ENCODE assay signal across 8 mouse cellular contexts in the genomic region with DNA sequence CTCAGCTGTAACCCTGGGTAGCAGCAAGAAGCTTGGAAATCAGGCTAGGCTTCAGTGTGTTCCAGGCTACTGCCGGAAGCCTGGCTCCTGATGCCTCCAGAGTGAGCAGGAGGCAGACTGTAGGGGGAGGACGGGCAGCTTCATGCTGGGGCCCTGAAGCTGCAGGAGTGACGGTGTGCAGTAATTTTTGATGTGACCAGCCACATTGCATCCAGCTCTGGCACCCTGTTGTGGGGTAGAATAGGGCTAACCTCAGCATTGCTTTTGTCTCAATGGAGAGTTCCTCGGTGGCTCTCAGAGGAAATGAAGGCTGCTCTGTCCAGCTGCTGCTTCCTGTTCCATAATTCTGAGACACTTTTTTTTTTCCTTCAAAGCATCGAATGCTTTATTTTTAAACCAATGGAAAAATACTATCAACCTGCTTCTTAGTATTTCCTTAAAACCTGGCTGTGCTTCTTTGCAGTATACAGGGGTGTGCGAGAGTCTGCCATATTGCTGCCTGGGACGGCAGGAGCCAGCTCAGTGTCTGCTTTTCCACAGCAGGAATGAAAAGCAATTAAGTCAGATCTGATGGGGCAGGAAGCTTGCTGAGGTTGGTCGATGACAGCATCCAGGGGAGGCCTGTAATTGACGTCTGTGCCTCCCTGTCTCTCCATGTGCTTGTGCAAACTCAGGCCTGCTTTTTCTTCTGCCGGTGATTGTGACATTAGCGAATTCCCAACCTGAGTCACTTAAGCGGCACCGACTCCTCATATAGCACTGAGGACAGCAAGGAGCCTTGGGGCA.
DNase-seq lines count a peak whose midpoint lies in the region; ATAC-seq and TF ChIP-seq lines count a peak whose summit lies in the region.

No protein-coding gene starts in this region.

- H3K9ac ChIP-seq in embryonic facial prominence, embryonic 14.5 days (ENCODE audit: low read depth, low read length) = no peak overlapping the region
- no peak overlapping the region for H3K9ac ChIP-seq in intestine, postnatal 0 days (ENCODE audit: low read depth, low read length)
- no peak overlapping the region for H3K9ac ChIP-seq in neural tube, embryonic 12.5 days

- H3K27me3 ChIP-seq in embryonic facial prominence, embryonic 14.5 days (replicated peaks; ENCODE audit: control insufficient read depth, insufficient read depth, low read length) = no peaks in the 10 kb centered on the region
- no peaks in the 10 kb centered on the region for H3K27me3 ChIP-seq in intestine, postnatal 0 days (replicated peaks; ENCODE audit: control insufficient read depth, insufficient read depth, low read length)
- H3K27me3 ChIP-seq in neural tube, embryonic 12.5 days (replicated peaks) = no peaks in the 10 kb centered on the region

- TF ChIP-seq CTCF in left cerebral cortex, adult 2 months (IDR thresholded peaks at IDR 0.05) = no peak
- TF ChIP-seq CTCF in intestine, postnatal 0 days (IDR thresholded peaks at IDR 0.05; ENCODE audit: low read depth) = no peak

- H3K4me3 ChIP-seq in left cerebral cortex, adult 2 months = no peak overlapping the region
- H3K4me3 ChIP-seq in embryonic facial prominence, embryonic 14.5 days (ENCODE audit: low read depth, low read length) = no peak overlapping the region
- no peak overlapping the region for H3K4me3 ChIP-seq in intestine, postnatal 0 days (ENCODE audit: low read depth, low read length)
- H3K4me3 ChIP-seq in neural tube, embryonic 12.5 days = no peak overlapping the region

- no peak overlapping the region for H3K4me2 ChIP-seq in embryonic facial prominence, embryonic 14.5 days (ENCODE audit: low read depth, low read length)
- H3K4me2 ChIP-seq in intestine, postnatal 0 days (replicated peaks; ENCODE audit: low read depth) = 0 out of 2 replicates have a peak overlapping the region, but pooled peaks have one; percentile 17
- H3K4me2 ChIP-seq in neural tube, embryonic 12.5 days (replicated peaks) = peak overlapping the region; percentile 7; the same call in 1 of the 2 replicates

- H3K4me1 ChIP-seq in embryonic facial prominence, embryonic 14.5 days (ENCODE audit: control insufficient read depth, insufficient read depth, low read length) = peaks cover 6% of the 10 kb centered on the region; the same call in 1 of the 2 replicates
- H3K4me1 ChIP-seq in intestine, postnatal 0 days (replicated peaks; ENCODE audit: control insufficient read depth, insufficient read depth, low read length) = no peaks in the 10 kb centered on the region; the same call in 1 of the 2 replicates
- peaks cover 17% of the 10 kb centered on the region for H3K4me1 ChIP-seq in neural tube, embryonic 12.5 days

- H3K9me3 ChIP-seq in embryonic facial prominence, embryonic 14.5 days (ENCODE audit: control insufficient read depth, low read length) = no peaks in the 10 kb centered on the region
- no peaks in the 10 kb centered on the region for H3K9me3 ChIP-seq in intestine, postnatal 0 days (ENCODE audit: control insufficient read depth)
- no peaks in the 10 kb centered on the region for H3K9me3 ChIP-seq in neural tube, embryonic 12.5 days

- peak overlapping the region; percentile 37; the same call in 1 of the 2 replicates for H3K27ac ChIP-seq in left cerebral cortex, adult 2 months
- H3K27ac ChIP-seq in embryonic facial prominence, embryonic 14.5 days (replicated peaks; ENCODE audit: low read depth, low read length) = peak overlapping the region; percentile 59; the same call in 1 of the 2 replicates
- no peak overlapping the region; the same call in 1 of the 2 replicates for H3K27ac ChIP-seq in intestine, postnatal 0 days (ENCODE audit: low read depth, low read length)
- H3K27ac ChIP-seq in neural tube, embryonic 12.5 days = peak overlapping the region; percentile 59

- WGBS in embryonic facial prominence, embryonic 14.5 days = 26% methylated on average over 13 of the region's 13 CpGs
- 29% methylated on average over 13 of the region's 13 CpGs for WGBS in intestine, postnatal 0 days
- WGBS in neural tube, embryonic 12.5 days = 17% methylated on average over 13 of the region's 13 CpGs

- no peak for DNase-seq in left cerebral cortex, adult 2 months (ENCODE audit: extremely low spot score in 1 of 2, low spot score in 2 of 2)
- DNase-seq in left cerebral cortex, adult 18-20 months (ENCODE audit: low spot score in 2 of 2) = no peak
- peak; percentile 34 for DNase-seq in embryonic facial prominence, embryonic 14.5 days (ENCODE audit: low spot score)
- DNase-seq in gastrocnemius, postnatal 14 days = no peak
- no peak for DNase-seq in urinary bladder, adult 18-20 months (ENCODE audit: low spot score in 2 of 2)
- DNase-seq in lung, postnatal 36 days = no peak

- H3K36me3 ChIP-seq in embryonic facial prominence, embryonic 14.5 days (ENCODE audit: control insufficient read depth, insufficient read depth, low read length) = no peaks in the 10 kb centered on the region
- H3K36me3 ChIP-seq in intestine, postnatal 0 days (ENCODE audit: control insufficient read depth, insufficient read depth) = no peaks in the 10 kb centered on the region
- H3K36me3 ChIP-seq in neural tube, embryonic 12.5 days = no peaks in the 10 kb centered on the region

- peak; percentile 38; the same call in 1 of the 2 replicates for ATAC-seq in embryonic facial prominence, embryonic 14.5 days (ENCODE audit: low read depth)
- peak; percentile 34; the same call in 1 of the 2 replicates for ATAC-seq in intestine, postnatal 0 days
- ATAC-seq in neural tube, embryonic 12.5 days (ENCODE audit: low FRiP score, low read depth) = peak; percentile 59; the same call in 1 of the 2 replicates

- intact Hi-C loops in left cerebral cortex, adult 2 months (cut with DNase I) = no loop called here
- intact Hi-C loops in gastrocnemius, postnatal 14 days (cut with DNase I; ENCODE audit: low total_unique reads) = no loop called here
